Mouse (Mus musculus) Patski (cell line): Measurements from ENCODE around the gene Mxi1. TPM values are rescaled to one million over a fixed set of nuclear protein-coding genes. Genes with fewer than 3 reads are reported as not detected.

ENCODE experiments used
- ATAC-seq: fragments of 100-300 bp; one replicate; pipeline ENCODE4 v1.8.0; 2021
- CTCF ChIA-PET: fragments of 350-600 bp; sonication (Branson Sonifier 250); formaldehyde crosslinking; loops from one replicate; lab custom pipeline; 2022; ENCODE audit warnings: inconsistent platforms; lab: Charles Lee
- POLR2A ChIA-PET: fragments of 350-600 bp; sonication (Branson Sonifier 250); formaldehyde crosslinking; loops from one replicate; lab custom pipeline; 2022; ENCODE audit warnings: antibody characterized with exemption, inconsistent platforms; lab: Charles Lee
- DNase-seq: peaks from one replicate; pipeline ENCODE4 v3.0.0-alpha.2; 2011; ENCODE audit warnings: low read depth, low spot score
- H3K27me3 ChIP-seq: fragments of 371-371 bp; one replicate; pipeline ENCODE4 v1.5.1; 2021
- CTCF ChIP-seq: fragments of 100-300 bp; IDR thresholded peaks from one replicate; pipeline ENCODE4 v1.5.1; 2021
- in situ Hi-C: fragments of 300-500 bp; cut with MboI; formaldehyde crosslinking; loops from 3 replicates; pipeline ENCODE4 v1.11.1; 2018; ENCODE audit warnings: low pct_unique_long_range_greater_than_20kb, mixed read lengths
- polyA plus RNA-seq: library from polyadenylated mRNA; unstranded; gene quantifications from one replicate; pipeline ENCODE4 v1.2.3, GENCODE M21; 2021

Mxi1 gene
- polyA plus RNA-seq, 1 experiment from 2014 or later, result 92.8 TPM

- in situ Hi-C loops, result no loop called here
- no peak for DNase-seq
- no peak for ATAC-seq
- ChIA-PET CTCF (interaction anchor here (0.6 kb wide), 1 partner anchor 32 kb away, joined by 3 read pairs; no protein-coding TSS in a partner anchor), POLR2A (no interaction called here)
- peaks cover 32% of the 10 kb centered on the region for H3K27me3 ChIP-seq
- TF ChIP-seq CTCF, result no peak
These were observed 10.5 kb upstream of the Mxi1 start for GRCm38 (mm10) chr19:53299829-53300181.

- ChIA-PET CTCF (interaction anchor here (0.9 to 1.3 kb wide), 2 partner anchors 11 to 23 kb away, joined by 3 read pairs; no protein-coding TSS in a partner anchor), POLR2A (interaction anchor here (0.9 kb wide), 1 partner anchor 9 kb away, joined by 3 read pairs; no protein-coding TSS in a partner anchor)
- peaks cover 32% of the 10 kb centered on the region for H3K27me3 ChIP-seq
- in situ Hi-C loops, result no loop called here
- ATAC-seq (no peak), DNase-seq (no peak)
- no peak for TF ChIP-seq CTCF
These were observed 6.9 kb upstream of the Mxi1 start for GRCm38 (mm10) chr19:53303382-53303781.

GRCm38 (mm10) chr19:53305621-53306020, 4.7 kb upstream of the Mxi1 start:
- DNase-seq, result no peak
- in situ Hi-C loops, result no loop called here
- no peak for TF ChIP-seq CTCF
- ChIA-PET POLR2A (no interaction called here), CTCF (interaction anchor here (1.0 to 1.3 kb wide), 2 partner anchors 8 to 22 kb away, joined by 3 read pairs; no protein-coding TSS in a partner anchor)
- H3K27me3 ChIP-seq, result peaks cover 21% of the 10 kb centered on the region
- no peak for ATAC-seq

- peaks cover 21% of the 10 kb centered on the region for H3K27me3 ChIP-seq
- DNase-seq (no peak), ATAC-seq (no peak)
- ChIA-PET POLR2A (no interaction called here), CTCF (no interaction called here)
- TF ChIP-seq CTCF, result no peak
- in situ Hi-C loops, result no loop called here
These were observed 3.6 kb upstream of the Mxi1 start for GRCm38 (mm10) chr19:53306706-53307105.

- DNase-seq, result no peak
- H3K27me3 ChIP-seq, result peaks cover 21% of the 10 kb centered on the region
- TF ChIP-seq CTCF, result no peak
- in situ Hi-C loops, result no loop called here
- ChIA-PET POLR2A (no interaction called here), CTCF (no interaction called here)
- no peak for ATAC-seq
These were observed 3.1 kb upstream of the Mxi1 start for GRCm38 (mm10) chr19:53307219-53307618.

GRCm38 (mm10) chr19:53309631-53310030, 687 bp upstream of the Mxi1 start:
- TF ChIP-seq CTCF, result no peak
- peaks cover 17% of the 10 kb centered on the region for H3K27me3 ChIP-seq
- ATAC-seq (no peak), DNase-seq (no peak)
- in situ Hi-C loops, result loop anchor here (5.0 kb wide), 1 partner anchor 62 kb away; no protein-coding TSS in a partner anchor
- ChIA-PET CTCF (interaction anchor here (1.0 to 1.9 kb wide), 2 partner anchors 62 to 165 kb away, joined by 3 to 7 read pairs; no protein-coding TSS in a partner anchor), POLR2A (interaction anchor here (0.7 to 2.0 kb wide), 5 partner anchors 12 to 248 kb away, joined by 3 to 7 read pairs (median 4); no protein-coding TSS in a partner anchor)

- ChIA-PET CTCF (interaction anchor here (0.9 to 1.9 kb wide), 7 partner anchors 9 to 70 kb away, joined by 3 to 7 read pairs (median 4); no protein-coding TSS in a partner anchor), POLR2A (interaction anchor here (0.6 to 2.2 kb wide), 12 partner anchors 9 to 262 kb away, joined by 3 to 9 read pairs (median 4); no protein-coding TSS in a partner anchor)
- no peak for ATAC-seq
- no peak for DNase-seq
- in situ Hi-C loops, result loop anchor here (5.0 kb wide), 1 partner anchor 64 kb away; no protein-coding TSS in a partner anchor
- no peak for TF ChIP-seq CTCF
- peaks cover 11% of the 10 kb centered on the region for H3K27me3 ChIP-seq
These were observed 629 bp downstream of the Mxi1 start for GRCm38 (mm10) chr19:53310771-53311523.

GRCm38 (mm10) chr19:53311524-53312335, 1.4 kb downstream of the Mxi1 start:
- in situ Hi-C loops, result loop anchor here (5.0 kb wide), 1 partner anchor 64 kb away; no protein-coding TSS in a partner anchor
- peaks cover 7% of the 10 kb centered on the region for H3K27me3 ChIP-seq
- ChIA-PET POLR2A (interaction anchor here (0.6 to 2.2 kb wide), 10 partner anchors 9 to 268 kb away, joined by 3 to 9 read pairs (median 4); no protein-coding TSS in a partner anchor), CTCF (interaction anchor here (0.9 to 1.9 kb wide), 7 partner anchors 9 to 70 kb away, joined by 3 to 7 read pairs (median 4); no protein-coding TSS in a partner anchor)
- ATAC-seq (no peak), DNase-seq (no peak)
- no peak for TF ChIP-seq CTCF

- POLR2A ChIA-PET, result interaction anchor here (0.5 to 2.2 kb wide), 5 partner anchors 9 to 268 kb away, joined by 3 to 9 read pairs (median 4); no protein-coding TSS in a partner anchor
- CTCF ChIA-PET, result interaction anchor here (1.4 kb wide), 1 partner anchor 10 kb away, joined by 4 read pairs; no protein-coding TSS in a partner anchor
- TF ChIP-seq CTCF, result no peak
- H3K27me3 ChIP-seq, result peaks cover 3% of the 10 kb centered on the region
- in situ Hi-C loops, result loop anchor here (5.0 kb wide), 1 partner anchor 65 kb away; no protein-coding TSS in a partner anchor
- DNase-seq, result no peak
- ATAC-seq, result no peak
These were observed 2.1 kb downstream of the Mxi1 start for GRCm38 (mm10) chr19:53312336-53312871.
